Mouse (Mus musculus) olfactory bulb, adult 2 months (tissue): ENCODE data around the gene Sec14l1.

Experiments used
- CTCF ChIP-seq: fragments of 200-500 bp; IDR thresholded peaks from 2 replicates; pipeline ENCODE4 v1.5.1; 2012; ENCODE audit warnings: low read depth, mild to moderate bottlenecking, low read length, moderate library complexity; ENCODE audit not compliant: insufficient read depth
- POLR2A ChIP-seq: fragments of 200-500 bp; IDR thresholded peaks from 2 replicates; pipeline ENCODE4 v1.6.1; 2012; ENCODE audit warnings: mild to moderate bottlenecking, low read depth, low read length, moderate library complexity; ENCODE audit not compliant: insufficient read depth

- no peak for TF ChIP-seq CTCF
- TF ChIP-seq POLR2A: no peak
These were observed 90.5 kb downstream of the Sec14l1 start for GRCm38 (mm10) chr11:117205447-117205846.
